16 mouse cellular contexts compared by ENCODE assay signal in genomic region chr15:64590092-64590881, GRCm38 (mm10).
DNase-seq lines count a peak whose midpoint lies in the region; ATAC-seq lines count a peak whose summit lies in the region.
"Had no signal": no experiment of that assay in that cellular context is flagged by ENCODE, and none has a peak within 500 bp of the region (broad histone marks: within the 10 kb centered on the region; RNA-seq: fewer than 3 reads in every experiment).

No protein-coding gene starts in this region.

- no peak overlapping the region; the same call in 1 of the 2 replicates for H3K27ac ChIP-seq in forebrain, embryonic 13.5 days
- H3K27ac ChIP-seq in midbrain, embryonic 14.5 days (replicated peaks; ENCODE audit: low read depth, low read length): no peak overlapping the region
- H3K27ac ChIP-seq: embryonic facial prominence, embryonic 15.5 days; limb, embryonic 13.5 days; stomach, embryonic 15.5 days had no signal

- H3K9me3 ChIP-seq in forebrain, embryonic 13.5 days (replicated peaks): no peaks in the 10 kb centered on the region; the same call in 1 of the 2 replicates
- H3K9me3 ChIP-seq in midbrain, embryonic 14.5 days (ENCODE audit: control insufficient read depth, low read length): no peaks in the 10 kb centered on the region
- H3K9me3 ChIP-seq: embryonic facial prominence, embryonic 15.5 days; limb, embryonic 13.5 days; stomach, embryonic 15.5 days had no signal

- 49% methylated on average over 1 of the region's 1 CpGs for WGBS in forebrain, embryonic 13.5 days
- 56% methylated on average over 1 of the region's 1 CpGs for WGBS in midbrain, embryonic 14.5 days

- peak; percentile 15 for DNase-seq in left cerebral cortex, adult 11 months (ENCODE audit: low spot score)
- no peak for DNase-seq in left cerebral cortex, postnatal 10 days (ENCODE audit: extremely low spot score in 1 of 2, low spot score in 2 of 2)
- DNase-seq in NIH3T3 (ENCODE audit: low read depth): peak; percentile 28
- DNase-seq in midbrain, embryonic 14.5 days: peak; percentile 38
- DNase-seq in gastrocnemius, postnatal 10 days: no peak
- no peak for DNase-seq in left cerebral cortex, adult 8-10 months (ENCODE audit: low spot score in 2 of 2)
- DNase-seq: cerebellum, postnatal 14 days; gastrocnemius, postnatal 14 days; kidney, postnatal 36 days; lung, adult 18-20 months; thymus, postnatal 4 days had no signal

- no peak overlapping the region for H3K9ac ChIP-seq in forebrain, embryonic 13.5 days
- H3K9ac ChIP-seq in midbrain, embryonic 14.5 days (replicated peaks; ENCODE audit: low read length): no peak overlapping the region
- H3K9ac ChIP-seq: embryonic facial prominence, embryonic 15.5 days; limb, embryonic 13.5 days; stomach, embryonic 15.5 days had no signal

- H3K4me3 ChIP-seq in forebrain, embryonic 13.5 days: no peak overlapping the region
- no peak overlapping the region for H3K4me3 ChIP-seq in midbrain, embryonic 14.5 days (replicated peaks; ENCODE audit: low read depth, low read length)
- H3K4me3 ChIP-seq: embryonic facial prominence, embryonic 15.5 days; limb, embryonic 13.5 days; stomach, embryonic 15.5 days had no signal

- no peak overlapping the region for H3K4me2 ChIP-seq in forebrain, embryonic 13.5 days
- no peak overlapping the region for H3K4me2 ChIP-seq in midbrain, embryonic 14.5 days (ENCODE audit: low read length)
- H3K4me2 ChIP-seq: embryonic facial prominence, embryonic 15.5 days; limb, embryonic 13.5 days; stomach, embryonic 15.5 days had no signal

- H3K36me3 ChIP-seq in forebrain, embryonic 13.5 days (ENCODE audit: poor library complexity, severe bottlenecking): no peaks in the 10 kb centered on the region
- no peaks in the 10 kb centered on the region for H3K36me3 ChIP-seq in midbrain, embryonic 14.5 days (ENCODE audit: control insufficient read depth, insufficient read depth, low read length)
- H3K36me3 ChIP-seq: embryonic facial prominence, embryonic 15.5 days; limb, embryonic 13.5 days; stomach, embryonic 15.5 days had no signal

- intact Hi-C loops in left cerebral cortex, postnatal 10 days (cut with DNase I): no loop called here

- H3K27me3 ChIP-seq in forebrain, embryonic 13.5 days: no peaks in the 10 kb centered on the region
- H3K27me3 ChIP-seq in midbrain, embryonic 14.5 days (ENCODE audit: control insufficient read depth, insufficient read depth, low read length): no peaks in the 10 kb centered on the region
- H3K27me3 ChIP-seq: embryonic facial prominence, embryonic 15.5 days; limb, embryonic 13.5 days; stomach, embryonic 15.5 days had no signal

- ATAC-seq in forebrain, embryonic 13.5 days: peak; percentile 75
- no peak for ATAC-seq in midbrain, embryonic 14.5 days (ENCODE audit: low FRiP score, low TSS enrichment)
- ATAC-seq: intestine, embryonic 16.5 days had no signal

- peaks cover 13% of the 10 kb centered on the region for H3K4me1 ChIP-seq in forebrain, embryonic 13.5 days
- H3K4me1 ChIP-seq in midbrain, embryonic 14.5 days (ENCODE audit: control insufficient read depth, insufficient read depth, low read length): 0 out of 2 replicates have a peak, but pooled peaks cover 2% of the 10 kb centered on the region
- H3K4me1 ChIP-seq: embryonic facial prominence, embryonic 15.5 days; limb, embryonic 13.5 days; stomach, embryonic 15.5 days had no signal

Comparison
In these comparisons a context has a peak if more than half of its experiments do, and no peak if none do; other contexts are left out.
1. DNase-seq: peak in left cerebral cortex, adult 11 months (single experiment), NIH3T3 (single experiment) and midbrain, embryonic 14.5 days (single experiment); none in left cerebral cortex, postnatal 10 days (0 of 2), gastrocnemius, postnatal 10 days (single experiment) and left cerebral cortex, adult 8-10 months (0 of 2).